Mouse (Mus musculus): ENCODE data around the gene Cpox.

GRCm38 (mm10) chr16:58712221-58712620, 42.1 kb downstream of the Cpox start:
- TF ChIP-seq CTCF (IDR thresholded peaks at IDR 0.05) (no peak), POLR2A (IDR thresholded peaks at IDR 0.05; ENCODE audit: insufficient read depth, low read depth, low read length) (no peak), EP300 (IDR thresholded peaks at IDR 0.05; ENCODE audit: insufficient read depth, low read depth, low read length) (no peak)
